Mouse (Mus musculus) olfactory bulb, adult 2 months (tissue): Measurements from ENCODE around the gene Shtn1.

Experiments
- CTCF ChIP-seq: fragments of 200-500 bp; IDR thresholded peaks from 2 replicates; pipeline ENCODE4 v1.5.1; 2012; ENCODE audit warnings: low read depth, mild to moderate bottlenecking, low read length, moderate library complexity; ENCODE audit not compliant: insufficient read depth
- POLR2A ChIP-seq: fragments of 200-500 bp; IDR thresholded peaks from 2 replicates; pipeline ENCODE4 v1.6.1; 2012; ENCODE audit warnings: mild to moderate bottlenecking, low read depth, low read length, moderate library complexity; ENCODE audit not compliant: insufficient read depth

- TF ChIP-seq POLR2A, result no peak
- TF ChIP-seq CTCF, result no peak
Observed at GRCm38 (mm10) chr19:59071396-59071795, 4.5 kb downstream of the Shtn1 start.
